Mouse (Mus musculus) myocyte (in vitro differentiated cells): ENCODE measurements around the gene Nxph3. TPM values are rescaled to one million over a fixed set of nuclear protein-coding genes. Genes with fewer than 3 reads are reported as not detected.

Source experiments
- H3K27me3 ChIP-seq: one replicate; pipeline ENCODE4 v1.6.1; 2011; ENCODE audit not compliant: control insufficient read depth, insufficient read depth, insufficient read length
- H3K36me3 ChIP-seq: one replicate; pipeline ENCODE4 v1.6.1; 2011; ENCODE audit not compliant: control insufficient read depth, insufficient read depth
- H3K4me2 ChIP-seq: one replicate; pipeline ENCODE4 v1.6.1; 2011; ENCODE audit warnings: low read depth, control low read depth
- H3K4me3 ChIP-seq: one replicate; pipeline ENCODE4 v1.5.1; 2011; ENCODE audit warnings: mild to moderate bottlenecking, control low read depth, moderate library complexity
- H3K79me2 ChIP-seq: one replicate; pipeline ENCODE4 v1.6.1; 2011; ENCODE audit not compliant: control insufficient read depth, insufficient read depth
- H3ac ChIP-seq: one replicate; pipeline ENCODE4 v1.6.1; 2011; ENCODE audit not compliant: control insufficient read depth, insufficient read length
- CEBPB ChIP-seq: IDR thresholded peaks from 2 replicates; pipeline ENCODE4 v1.6.1; 2011; ENCODE audit warnings: mild to moderate bottlenecking, moderate library complexity; ENCODE audit not compliant: poor library complexity, insufficient read depth, severe bottlenecking
- E2F4 ChIP-seq: IDR thresholded peaks from one replicate; pipeline ENCODE4 v1.6.1; 2011; ENCODE audit warnings: mild to moderate bottlenecking, control low read depth, moderate library complexity; ENCODE audit not compliant: insufficient read depth
- MAX ChIP-seq: IDR thresholded peaks from one replicate; pipeline ENCODE4 v1.6.1; 2011; ENCODE audit warnings: low read depth, mild to moderate bottlenecking, control low read depth
- MYOD1 ChIP-seq, 3 experiments: IDR thresholded peaks; one replicate each; pipeline ENCODE4 v1.6.1; 2011; ENCODE audit warnings: control low read depth in 2 of 3, low read depth in 2 of 3, mild to moderate bottlenecking in 2 of 3, moderate library complexity in 1 of 3; ENCODE audit not compliant: insufficient read length in 2 of 3, control insufficient read depth in 1 of 3
- MYOG ChIP-seq, 3 experiments: IDR thresholded peaks; one replicate each; pipeline ENCODE4 v1.6.1; 2011; ENCODE audit warnings: control low read depth in 2 of 3, low read depth in 2 of 3, mild to moderate bottlenecking in 2 of 3; ENCODE audit not compliant: insufficient read length in 2 of 3, control insufficient read depth in 1 of 3, insufficient read depth in 1 of 3
- POLR2A ChIP-seq: IDR thresholded peaks from one replicate; pipeline ENCODE4 v1.6.1; 2011; ENCODE audit warnings: low read depth, mild to moderate bottlenecking, control low read depth, moderate library complexity; ENCODE audit not compliant: insufficient read length
- POLR2AphosphoS2 ChIP-seq: IDR thresholded peaks from one replicate; pipeline ENCODE4 v1.6.1; 2011; ENCODE audit warnings: low read depth, control low read depth; ENCODE audit not compliant: insufficient read length
- REST ChIP-seq: IDR thresholded peaks from one replicate; pipeline ENCODE4 v1.6.1; 2011; ENCODE audit warnings: mild to moderate bottlenecking, control low read depth, moderate library complexity; ENCODE audit not compliant: insufficient read depth, insufficient read length
- SRF ChIP-seq: IDR thresholded peaks from one replicate; pipeline ENCODE4 v1.6.1; 2011; ENCODE audit warnings: low read depth; ENCODE audit not compliant: control insufficient read depth, insufficient read length
- TCF12 ChIP-seq: IDR thresholded peaks from one replicate; pipeline ENCODE4 v1.6.1; 2011; ENCODE audit warnings: mild to moderate bottlenecking, control low read depth; ENCODE audit not compliant: poor library complexity, insufficient read depth, severe bottlenecking
- TCF3 ChIP-seq: IDR thresholded peaks from one replicate; pipeline ENCODE4 v1.6.1; 2011; ENCODE audit warnings: low read depth, control low read depth; ENCODE audit not compliant: insufficient read length
- USF1 ChIP-seq: IDR thresholded peaks from one replicate; pipeline ENCODE4 v1.6.1; 2011; ENCODE audit warnings: low read depth, mild to moderate bottlenecking, control low read depth, moderate library complexity
- polyA plus RNA-seq: library from polyadenylated mRNA; unstranded; fragments of >200 nt; fragmentation: generic; extraction: Trizol; gene quantifications from one replicate; pipeline ENCODE4 v1.2.1, GENCODE M21; 2012; ENCODE audit warnings: missing spikeins

The Nxph3 gene
- polyA plus RNA-seq, 1 experiment: 0.04 TPM

DNA sequence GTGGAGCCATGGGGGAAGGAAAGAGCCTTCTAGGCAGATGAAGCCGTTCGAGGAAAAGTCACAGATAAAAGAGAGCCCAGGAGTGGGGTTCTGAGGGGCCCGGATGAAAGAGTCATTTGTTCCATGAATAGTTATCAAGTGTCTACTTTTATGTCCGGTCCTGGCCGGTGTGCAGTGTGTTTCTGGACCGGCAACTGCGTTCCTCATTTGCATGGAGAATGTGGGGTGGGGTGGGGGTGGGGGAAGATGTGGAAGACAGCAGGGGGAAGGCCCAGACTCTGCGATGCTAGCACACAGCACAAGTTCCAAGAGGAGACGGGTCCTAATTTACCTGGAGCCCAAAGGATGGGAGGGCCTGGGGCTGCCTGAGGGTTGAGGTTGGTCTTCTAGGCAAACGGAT, 4.9 kb upstream of the Nxph3 start:
- TF ChIP-seq POLR2A (no peak), E2F4 (no peak), POLR2AphosphoS2 (no peak)
- no peaks in the 10 kb centered on the region for H3K36me3 ChIP-seq
- H3K27me3 ChIP-seq: peaks cover 12% of the 10 kb centered on the region
- H3ac ChIP-seq: no peak overlapping the region
- no peak overlapping the region for H3K4me2 ChIP-seq
- no peaks in the 10 kb centered on the region for H3K79me2 ChIP-seq
- no peak overlapping the region for H3K4me3 ChIP-seq

DNA sequence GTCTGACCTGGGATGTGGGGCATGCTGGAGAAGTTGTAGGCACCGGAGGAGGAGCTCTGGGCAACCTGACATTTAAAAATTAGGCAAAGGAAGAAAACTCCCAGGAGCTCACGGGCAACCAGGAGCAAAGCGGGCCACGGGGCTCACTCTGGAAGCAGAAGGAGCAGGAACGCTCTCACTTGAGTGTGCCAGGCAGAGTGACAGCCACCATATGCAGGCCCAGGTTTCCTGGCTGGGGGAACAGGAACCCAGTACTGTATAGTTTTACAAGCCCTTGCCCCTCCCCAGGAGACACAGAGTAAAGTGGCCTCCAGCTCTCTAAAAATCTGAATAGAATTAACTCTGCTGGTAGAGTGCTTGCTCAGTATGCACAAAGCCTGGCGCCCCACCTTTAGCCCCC, 2.8 kb upstream of the Nxph3 start:
- Histone ChIP-seq H3K36me3 (no peaks in the 10 kb centered on the region), H3K27me3 (peaks cover 29% of the 10 kb centered on the region), H3ac (no peak overlapping the region), H3K79me2 (no peaks in the 10 kb centered on the region), H3K4me3 (no peak overlapping the region), H3K4me2 (no peak overlapping the region)
- TF ChIP-seq POLR2A (no peak), SRF (no peak), USF1 (no peak), TCF12 (no peak), E2F4 (no peak), CEBPB (no peak), MYOD1 (IDR thresholded peaks at IDR 0.05; ENCODE audit: control insufficient read depth in 1 of 3, insufficient read length in 2 of 3, low read depth in 2 of 3) (no peak), MAX (no peak)

DNA sequence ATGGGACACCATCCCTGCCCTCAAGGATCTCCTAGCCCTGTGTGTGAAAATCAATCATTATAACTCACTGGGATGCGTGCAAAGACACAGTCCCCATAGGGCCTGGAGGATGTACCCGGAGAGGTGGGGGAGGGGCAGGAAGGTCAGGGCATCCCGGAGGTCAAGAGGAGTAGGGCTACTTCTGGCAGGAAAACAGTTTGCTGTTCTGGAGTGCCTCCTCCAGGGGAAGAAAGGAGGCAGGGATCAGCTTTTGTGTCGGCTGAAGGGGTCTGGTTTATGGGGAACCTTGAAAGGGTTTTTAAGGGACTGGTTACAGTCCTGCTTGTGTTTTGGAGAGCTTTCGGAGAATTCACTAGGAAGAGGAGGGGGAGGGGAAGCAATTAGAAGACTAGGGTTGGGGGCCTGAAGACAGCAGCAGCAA, 2.1 kb upstream of the Nxph3 start:
- H3K79me2 ChIP-seq: no peaks in the 10 kb centered on the region
- H3K27me3 ChIP-seq: peaks cover 29% of the 10 kb centered on the region
- H3K4me3 ChIP-seq: no peak overlapping the region
- H3ac ChIP-seq: no peak overlapping the region
- H3K4me2 ChIP-seq: no peak overlapping the region
- no peak for TF ChIP-seq MYOD1 (IDR thresholded peaks at IDR 0.05; ENCODE audit: control insufficient read depth in 1 of 3, insufficient read length in 2 of 3, low read depth in 2 of 3)
- no peak for TF ChIP-seq E2F4
- no peak for TF ChIP-seq MYOG (IDR thresholded peaks at IDR 0.05; ENCODE audit: control insufficient read depth in 1 of 3, insufficient read depth in 1 of 3, insufficient read length in 2 of 3, low read depth in 2 of 3)
- TF ChIP-seq POLR2AphosphoS2: no peak
- TF ChIP-seq REST: no peak
- no peak for TF ChIP-seq MAX
- no peak for TF ChIP-seq CEBPB
- H3K36me3 ChIP-seq: no peaks in the 10 kb centered on the region

DNA sequence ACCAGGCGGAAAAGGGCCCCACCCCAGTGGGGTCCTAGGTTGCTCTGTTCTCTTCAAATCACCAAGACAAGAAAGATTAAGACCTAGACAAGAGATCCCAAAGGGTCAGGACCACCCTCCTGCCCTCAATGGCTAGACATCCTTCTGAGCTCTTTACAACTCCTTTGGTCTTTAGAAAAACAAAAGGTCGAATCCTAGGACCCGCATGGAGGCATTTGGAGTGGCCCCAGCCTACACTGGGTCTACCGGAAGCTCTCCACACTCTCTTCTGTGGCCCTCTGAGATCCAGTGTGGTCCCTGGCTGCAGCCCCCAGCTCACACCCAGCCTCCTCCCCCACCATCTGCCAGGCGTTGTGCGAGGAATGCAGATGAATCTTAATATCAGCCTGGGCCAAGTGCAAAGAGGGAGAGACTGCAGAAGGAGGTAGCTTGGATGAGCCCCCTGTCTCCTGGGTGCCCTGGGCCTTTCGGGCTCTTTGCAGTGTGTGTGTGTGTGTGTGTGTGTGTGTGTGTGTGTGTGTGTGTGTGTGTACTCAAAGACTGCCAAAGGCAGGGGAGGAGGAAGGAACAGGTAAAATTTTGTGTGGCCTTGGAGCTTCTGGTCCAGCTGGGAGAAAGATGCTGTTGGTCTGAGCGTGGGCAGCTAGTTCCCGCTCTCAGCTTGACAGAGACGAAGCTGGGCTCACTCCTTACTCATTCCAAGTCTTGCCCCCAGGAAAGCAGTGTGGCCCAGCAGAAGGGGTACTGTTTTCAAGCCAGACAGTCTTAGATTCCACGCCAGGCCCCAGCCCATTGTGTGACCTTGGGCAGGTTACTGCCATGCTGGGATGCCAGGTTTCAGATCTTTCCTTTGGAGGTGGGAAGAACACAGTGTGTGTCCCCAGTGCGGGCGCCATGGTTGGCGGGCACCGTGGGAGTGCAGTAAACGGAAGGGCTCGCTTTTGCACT, 1.3 kb upstream of the Nxph3 start:
- Histone ChIP-seq H3K4me2 (no peak overlapping the region), H3ac (no peak overlapping the region), H3K27me3 (peaks cover 29% of the 10 kb centered on the region), H3K36me3 (no peaks in the 10 kb centered on the region), H3K4me3 (no peak overlapping the region), H3K79me2 (no peaks in the 10 kb centered on the region)
- no peak for TF ChIP-seq CEBPB
- TF ChIP-seq REST: no peak
- TF ChIP-seq TCF12: no peak
- TF ChIP-seq USF1: no peak
- no peak for TF ChIP-seq POLR2AphosphoS2
- no peak for TF ChIP-seq E2F4
- no peak for TF ChIP-seq MAX
- TF ChIP-seq TCF3: no peak
- TF ChIP-seq MYOG (IDR thresholded peaks at IDR 0.05; ENCODE audit: control insufficient read depth in 1 of 3, insufficient read depth in 1 of 3, insufficient read length in 2 of 3, low read depth in 2 of 3): no peak
- TF ChIP-seq POLR2A: no peak
- TF ChIP-seq MYOD1 (IDR thresholded peaks at IDR 0.05; ENCODE audit: control insufficient read depth in 1 of 3, insufficient read length in 2 of 3, low read depth in 2 of 3): no peak

DNA sequence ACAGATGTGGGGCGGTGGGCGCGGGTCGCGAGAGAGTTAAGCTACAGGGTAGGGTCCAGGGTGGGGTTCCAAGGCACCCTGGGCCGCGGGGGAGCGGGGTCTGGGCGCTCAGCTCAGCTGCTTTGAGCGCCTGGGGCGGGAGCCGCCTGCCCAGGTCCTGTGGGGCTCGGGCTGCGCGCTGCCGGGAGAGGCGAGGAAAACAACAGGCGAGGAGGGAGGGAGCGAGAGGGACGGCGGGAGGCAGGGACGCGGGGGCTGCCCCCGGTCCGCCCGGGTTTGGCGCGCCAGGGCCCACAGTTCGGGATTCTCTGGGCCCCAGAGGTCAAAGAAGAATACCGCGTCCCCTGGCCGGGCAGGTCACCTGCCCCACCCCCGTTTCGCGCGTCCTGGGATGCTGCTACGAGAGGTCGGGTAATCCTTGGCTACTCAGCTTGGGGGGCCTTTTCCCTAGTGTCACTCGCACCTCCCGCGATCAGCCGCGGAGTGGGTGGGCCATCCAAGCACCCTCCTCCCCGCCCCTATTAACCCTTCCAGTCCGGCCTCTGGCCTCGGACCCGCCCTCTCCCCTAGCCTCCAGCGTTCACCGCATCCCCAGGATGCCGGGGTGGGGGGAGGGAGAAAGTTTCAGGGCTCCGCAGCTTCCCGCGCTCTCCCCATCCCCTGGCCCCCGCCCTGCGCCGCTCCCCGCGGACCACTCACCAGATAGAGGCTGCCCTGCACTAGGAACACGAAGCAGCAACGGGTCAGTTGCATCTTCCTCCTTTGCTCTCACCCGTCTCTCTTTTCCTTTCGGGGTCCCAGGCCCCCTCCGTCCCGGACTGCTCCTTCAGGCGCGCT, 691 bp downstream of the Nxph3 start:
- peak overlapping the region; percentile 70 for H3K4me2 ChIP-seq
- peaks cover 29% of the 10 kb centered on the region for H3K27me3 ChIP-seq
- H3K36me3 ChIP-seq: no peaks in the 10 kb centered on the region
- H3K4me3 ChIP-seq: no peak overlapping the region
- TF ChIP-seq REST (no peak), MYOG (IDR thresholded peaks at IDR 0.05; ENCODE audit: control insufficient read depth in 1 of 3, insufficient read depth in 1 of 3, insufficient read length in 2 of 3, low read depth in 2 of 3) (no peak), TCF12 (no peak), MAX (no peak), CEBPB (no peak), E2F4 (no peak), POLR2AphosphoS2 (no peak), TCF3 (no peak), SRF (no peak), MYOD1 (IDR thresholded peaks at IDR 0.05; ENCODE audit: control insufficient read depth in 1 of 3, insufficient read length in 2 of 3, low read depth in 2 of 3) (no peak), POLR2A (no peak), USF1 (no peak)
- H3K79me2 ChIP-seq: no peaks in the 10 kb centered on the region
- H3ac ChIP-seq: no peak overlapping the region
